Mouse (Mus musculus) heart, embryonic 13.5 days (tissue): ENCODE data around the gene Kmt5b. TPM values are rescaled to one million over a fixed set of nuclear protein-coding genes. Genes with fewer than 3 reads are reported as not detected.

ENCODE experiments used
- ATAC-seq: fragments of 200-750 bp; cut with Nextera tagmentation; 2 replicates; pipeline ENCODE4 v1.8.0; 2017; ENCODE audit warnings: moderate TSS enrichment; ENCODE audit not compliant: insufficient number of reproducible peaks, low FRiP score, low TSS enrichment; ENCODE audit errors: extremely low read depth
- H3K27ac ChIP-seq: fragments of 300-500 bp; sonication (generic); replicated peaks from 2 replicates; pipeline ENCODE4 v1.5.1; 2015; ENCODE audit warnings: moderate library complexity, mild to moderate bottlenecking, inconsistent platforms
- H3K27me3 ChIP-seq: fragments of 300-500 bp; sonication (generic); replicated peaks from 2 replicates; pipeline ENCODE4 v1.6.1; 2015; ENCODE audit warnings: mild to moderate bottlenecking, inconsistent platforms
- H3K36me3 ChIP-seq: fragments of 300-500 bp; sonication (generic); 2 replicates; pipeline ENCODE4 v1.6.1; 2015; ENCODE audit warnings: mild to moderate bottlenecking, inconsistent platforms
- H3K4me1 ChIP-seq: fragments of 300-500 bp; sonication (generic); 2 replicates; pipeline ENCODE4 v1.6.1; 2015; ENCODE audit warnings: inconsistent platforms
- H3K4me2 ChIP-seq: fragments of 300-500 bp; sonication (generic); 2 replicates; pipeline ENCODE4 v1.6.1; 2015; ENCODE audit warnings: inconsistent platforms, mild to moderate bottlenecking, moderate library complexity
- H3K4me3 ChIP-seq: fragments of 300-500 bp; sonication (generic); 2 replicates; pipeline ENCODE4 v1.5.1; 2015; ENCODE audit warnings: moderate library complexity, mild to moderate bottlenecking, inconsistent platforms
- H3K9ac ChIP-seq: fragments of 300-500 bp; sonication (generic); 2 replicates; pipeline ENCODE4 v1.6.1; 2015; ENCODE audit warnings: inconsistent platforms, mild to moderate bottlenecking, moderate library complexity
- H3K9me3 ChIP-seq: fragments of 300-500 bp; sonication (generic); 2 replicates; pipeline ENCODE4 v1.6.1; 2016; ENCODE audit warnings: inconsistent platforms
- WGBS: fragments of 180-500 bp; shearing (Covaris S2); methylation state at CpG from one replicate; pipeline ENCODE4 v1.1.7; 2015; ENCODE audit warnings: mixed read lengths; 5-methylcytosine and 5-hydroxymethylcytosine counted together
- polyA plus RNA-seq: library from polyadenylated mRNA; unstranded; fragments of >200 nt; fragmentation: Nextera tagmentation; extraction: Ambion mirVana; gene quantifications from 2 replicates; pipeline ENCODE4 v1.2.1, GENCODE M21; 2015

Gene Kmt5b
- polyA plus RNA-seq, 1 experiment from 2014 or later = 17.9 TPM

- Histone ChIP-seq H3K9me3 (no peaks in the 10 kb centered on the region), H3K9ac (peak overlapping the region; percentile 93), H3K36me3 (no peaks in the 10 kb centered on the region), H3K27ac (peak overlapping the region; percentile 97), H3K27me3 (no peaks in the 10 kb centered on the region), H3K4me2 (peak overlapping the region; percentile 85), H3K4me3 (peak overlapping the region; percentile 89), H3K4me1 (peaks cover 46% of the 10 kb centered on the region)
- WGBS = under 1% methylated on average over 61 of the region's 74 CpGs
- ATAC-seq = peak; percentile 13; the same call in 1 of the 2 replicates
These were observed 84.9 kb downstream of the Kmt5b start for GRCm38 (mm10) chr19:3851979-3852681.

GRCm38 (mm10) chr19:3853121-3853520, 85.9 kb downstream of the Kmt5b start:
- peaks cover 49% of the 10 kb centered on the region for H3K4me1 ChIP-seq
- H3K9ac ChIP-seq = no peak overlapping the region
- ATAC-seq = no peak
- H3K27me3 ChIP-seq = no peaks in the 10 kb centered on the region
- H3K9me3 ChIP-seq = no peaks in the 10 kb centered on the region
- peak overlapping the region; percentile 85 for H3K4me2 ChIP-seq
- H3K4me3 ChIP-seq = peak overlapping the region; percentile 89
- WGBS = 89% methylated on average over 10 of the region's 10 CpGs
- no peak overlapping the region for H3K27ac ChIP-seq
- H3K36me3 ChIP-seq = no peaks in the 10 kb centered on the region

- no peaks in the 10 kb centered on the region for H3K9me3 ChIP-seq
- no peak for ATAC-seq
- no peaks in the 10 kb centered on the region for H3K27me3 ChIP-seq
- 94% methylated on average over 1 of the region's 1 CpGs for WGBS
- 0 out of 2 replicates have a peak overlapping the region, but pooled peaks have one; percentile 85 for H3K4me2 ChIP-seq
- no peak overlapping the region for H3K4me3 ChIP-seq
- H3K36me3 ChIP-seq = no peaks in the 10 kb centered on the region
- peaks cover 49% of the 10 kb centered on the region for H3K4me1 ChIP-seq
- no peak overlapping the region for H3K27ac ChIP-seq
- H3K9ac ChIP-seq = no peak overlapping the region
These were observed 86.7 kb downstream of the Kmt5b start for GRCm38 (mm10) chr19:3853891-3854290.

- peaks cover 45% of the 10 kb centered on the region for H3K4me1 ChIP-seq
- WGBS = 73% methylated on average over 6 of the region's 6 CpGs
- peak overlapping the region; percentile 17; the same call in 1 of the 2 replicates for H3K27ac ChIP-seq
- H3K27me3 ChIP-seq = no peaks in the 10 kb centered on the region
- H3K36me3 ChIP-seq = no peaks in the 10 kb centered on the region
- H3K4me2 ChIP-seq = no peak overlapping the region
- H3K9me3 ChIP-seq = no peaks in the 10 kb centered on the region
- ATAC-seq = no peak
- no peak overlapping the region for H3K4me3 ChIP-seq
- no peak overlapping the region for H3K9ac ChIP-seq
These were observed 87.9 kb downstream of the Kmt5b start for GRCm38 (mm10) chr19:3855091-3855490.

- WGBS = 32% methylated on average over 4 of the region's 4 CpGs
- Histone ChIP-seq H3K9me3 (no peaks in the 10 kb centered on the region), H3K27ac (peak overlapping the region; percentile 17; the same call in 1 of the 2 replicates), H3K9ac (peak overlapping the region; percentile 54; the same call in 1 of the 2 replicates), H3K4me3 (no peak overlapping the region), H3K36me3 (no peaks in the 10 kb centered on the region; the same call in 1 of the 2 replicates), H3K27me3 (no peaks in the 10 kb centered on the region), H3K4me2 (peak overlapping the region; percentile 13; the same call in 1 of the 2 replicates), H3K4me1 (peaks cover 41% of the 10 kb centered on the region)
- ATAC-seq = no peak
These were observed 88.4 kb downstream of the Kmt5b start for GRCm38 (mm10) chr19:3855601-3856000.

- Histone ChIP-seq H3K4me3 (no peak overlapping the region), H3K9me3 (no peaks in the 10 kb centered on the region), H3K4me1 (peaks cover 34% of the 10 kb centered on the region), H3K27ac (no peak overlapping the region), H3K27me3 (no peaks in the 10 kb centered on the region), H3K36me3 (peaks cover 3% of the 10 kb centered on the region; the same call in 1 of the 2 replicates), H3K4me2 (no peak overlapping the region), H3K9ac (no peak overlapping the region)
- ATAC-seq = no peak
- WGBS = 78% methylated on average over 3 of the region's 3 CpGs
These were observed 90.0 kb downstream of the Kmt5b start for GRCm38 (mm10) chr19:3857220-3857619.

- peaks cover 10% of the 10 kb centered on the region; the same call in 1 of the 2 replicates for H3K4me1 ChIP-seq
- no peak overlapping the region for H3K4me3 ChIP-seq
- H3K4me2 ChIP-seq = no peak overlapping the region
- H3K9ac ChIP-seq = no peak overlapping the region
- no peak for ATAC-seq
- WGBS = 50% methylated on average over 2 of the region's 2 CpGs
- peaks cover 22% of the 10 kb centered on the region for H3K36me3 ChIP-seq
- H3K27me3 ChIP-seq = no peaks in the 10 kb centered on the region
- no peak overlapping the region for H3K27ac ChIP-seq
- no peaks in the 10 kb centered on the region for H3K9me3 ChIP-seq
These were observed 95.5 kb downstream of the Kmt5b start for GRCm38 (mm10) chr19:3862713-3863112.

GRCm38 (mm10) chr19:3864960-3865359, 97.7 kb downstream of the Kmt5b start:
- 76% methylated on average over 2 of the region's 2 CpGs for WGBS
- no peak for ATAC-seq
- Histone ChIP-seq H3K36me3 (peaks cover 22% of the 10 kb centered on the region), H3K4me3 (no peak overlapping the region), H3K4me2 (no peak overlapping the region), H3K27ac (no peak overlapping the region), H3K9me3 (no peaks in the 10 kb centered on the region), H3K9ac (no peak overlapping the region), H3K4me1 (peaks cover 12% of the 10 kb centered on the region), H3K27me3 (no peaks in the 10 kb centered on the region)

Other genes with a start within 250 kb of the Kmt5b start
- gene Ppp6r3, start 191.7 kb upstream of the Kmt5b start, polyA plus RNA-seq = 42.0 and 46.1 TPM in 2 replicates
- gene Lrp5, start 80.9 kb upstream of the Kmt5b start, polyA plus RNA-seq = 2.9 and 3.3 TPM in 2 replicates
- 24.1 and 26.2 TPM in 2 replicates for gene 1810055G02Rik, start 59.1 kb upstream of the Kmt5b start, polyA plus RNA-seq
- gene Chka, start 84.4 kb downstream of the Kmt5b start, polyA plus RNA-seq = 22.6 and 23.5 TPM in 2 replicates
- gene Tcirg1, start 139.7 kb downstream of the Kmt5b start, polyA plus RNA-seq = 22.7 and 25.1 TPM in 2 replicates
- 361 and 400 TPM in 2 replicates for gene Ndufs8, start 145.4 kb downstream of the Kmt5b start, polyA plus RNA-seq
- gene Aldh3b1, start 162.4 kb downstream of the Kmt5b start, polyA plus RNA-seq = 2.2 and 2.3 TPM in 2 replicates
- 12.4 and 13.6 TPM in 2 replicates for gene Unc93b1, start 167.8 kb downstream of the Kmt5b start, polyA plus RNA-seq
- gene Aldh3b3, start 191.2 kb downstream of the Kmt5b start, polyA plus RNA-seq = not detected in 2 replicates
- gene Aldh3b2, start 204.9 kb downstream of the Kmt5b start, polyA plus RNA-seq = 0.06 TPM in 1 of 2 replicates, not detected in the other
- gene Acy3, start 219.1 kb downstream of the Kmt5b start, polyA plus RNA-seq = 10.4 and 10.8 TPM in 2 replicates
- not detected in 2 replicates for gene Tbx10, start 225.3 kb downstream of the Kmt5b start, polyA plus RNA-seq
- gene Nudt8, start 233.2 kb downstream of the Kmt5b start, polyA plus RNA-seq = 51.7 and 60.0 TPM in 2 replicates
- 4.1 and 5.4 TPM in 2 replicates for gene Gm49405, start 233.2 kb downstream of the Kmt5b start, polyA plus RNA-seq
- gene Doc2g, start 235.9 kb downstream of the Kmt5b start, polyA plus RNA-seq = 80.5 and 99.3 TPM in 2 replicates
- 407 and 462 TPM in 2 replicates for gene Ndufv1, start 245.4 kb downstream of the Kmt5b start, polyA plus RNA-seq